Mouse (Mus musculus) right cerebral cortex, adult 2 months (tissue): ENCODE data around the gene Thap3.
A peak's percentile ranks its signal among the peaks of the same experiment; 100 is the strongest.

Source experiments
- DNase-seq, 2 experiments: peaks; one replicate each; pipeline ENCODE4 v3.0.0; 2021 to 2022; ENCODE audit warnings: low spot score in 2 of 2

The Thap3 gene

GRCm38 (mm10) chr4:151933505-151934214 lies 55.1 kb downstream of the Thap3 start, which contains the start of gene Dnajc11:
TSS of gene Dnajc11 (plus strand) at chr4:151933691.
- peak; percentile 90 to 94 for DNase-seq
